Mouse (Mus musculus): ENCODE results near the gene Adgra1. TPM values are rescaled to one million over a fixed set of nuclear protein-coding genes. Genes with fewer than 3 reads are reported as not detected.
A peak's percentile ranks its signal among the peaks of the same experiment; 100 is the strongest.

The Adgra1 gene
- polyA plus RNA-seq, 1 experiment from 2014 or later: not detected

DNA sequence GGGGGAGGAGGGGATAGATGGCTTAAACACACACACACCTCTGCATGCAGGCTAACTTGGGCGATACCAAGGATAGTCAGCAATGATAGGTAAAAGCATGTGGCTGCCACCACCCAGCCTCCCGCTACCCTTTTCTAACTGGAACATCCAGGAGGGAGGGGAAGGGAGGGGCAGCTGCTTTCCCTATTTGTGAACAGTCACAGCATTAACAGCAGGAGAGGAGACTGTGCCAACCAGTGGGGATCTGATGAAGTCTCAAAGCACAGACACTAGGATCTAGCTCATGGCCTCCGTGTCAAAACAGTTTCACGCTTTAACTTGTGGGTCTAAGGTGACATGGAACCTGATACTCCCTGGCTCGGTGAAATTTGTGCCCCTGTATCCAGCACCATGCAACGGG is 23.9 kb upstream of the Adgra1 start:
- Histone ChIP-seq H3K9me3 (ENCODE audit: control insufficient read depth, low read length) (no peaks in the 10 kb centered on the region), H3K27ac (replicated peaks; ENCODE audit: low read depth, low read length) (no peak overlapping the region), H3K4me1 (ENCODE audit: control insufficient read depth, insufficient read depth, low read length) (no peaks in the 10 kb centered on the region), H3K4me3 (ENCODE audit: low read depth, low read length) (no peak overlapping the region), H3K36me3 (ENCODE audit: control insufficient read depth, insufficient read depth, low read length) (no peaks in the 10 kb centered on the region), H3K27me3 (ENCODE audit: control insufficient read depth, insufficient read depth, low read length) (no peaks in the 10 kb centered on the region), H3K4me2 (ENCODE audit: low read depth, severe bottlenecking) (no peak overlapping the region), H3K9ac (ENCODE audit: low read length) (no peak overlapping the region)
- ATAC-seq (ENCODE audit: insufficient number of reproducible peaks, low FRiP score, low TSS enrichment, low read depth) (no peak), DNase-seq (ENCODE audit: low spot score) (no peak)
- WGBS: 75% methylated on average over 6 of the region's 6 CpGs

- Histone ChIP-seq H3K36me3 (ENCODE audit: control insufficient read depth, insufficient read depth, low read length) (no peaks in the 10 kb centered on the region), H3K4me3 (ENCODE audit: low read depth, low read length) (no peak overlapping the region), H3K4me1 (ENCODE audit: control insufficient read depth, insufficient read depth, low read length) (no peaks in the 10 kb centered on the region), H3K27me3 (ENCODE audit: control insufficient read depth, insufficient read depth, low read length) (no peaks in the 10 kb centered on the region), H3K27ac (replicated peaks; ENCODE audit: low read depth, low read length) (no peak overlapping the region), H3K4me2 (ENCODE audit: low read depth, severe bottlenecking) (no peak overlapping the region), H3K9ac (ENCODE audit: low read length) (no peak overlapping the region), H3K9me3 (ENCODE audit: control insufficient read depth, low read length) (no peaks in the 10 kb centered on the region)
- ATAC-seq (ENCODE audit: insufficient number of reproducible peaks, low FRiP score, low TSS enrichment, low read depth) (no peak), DNase-seq (ENCODE audit: low spot score) (no peak)
- 93% methylated on average over 7 of the region's 7 CpGs for WGBS
These were observed 22.3 kb upstream of the Adgra1 start for GRCm38 (mm10) chr7:139811706-139812105.

DNA sequence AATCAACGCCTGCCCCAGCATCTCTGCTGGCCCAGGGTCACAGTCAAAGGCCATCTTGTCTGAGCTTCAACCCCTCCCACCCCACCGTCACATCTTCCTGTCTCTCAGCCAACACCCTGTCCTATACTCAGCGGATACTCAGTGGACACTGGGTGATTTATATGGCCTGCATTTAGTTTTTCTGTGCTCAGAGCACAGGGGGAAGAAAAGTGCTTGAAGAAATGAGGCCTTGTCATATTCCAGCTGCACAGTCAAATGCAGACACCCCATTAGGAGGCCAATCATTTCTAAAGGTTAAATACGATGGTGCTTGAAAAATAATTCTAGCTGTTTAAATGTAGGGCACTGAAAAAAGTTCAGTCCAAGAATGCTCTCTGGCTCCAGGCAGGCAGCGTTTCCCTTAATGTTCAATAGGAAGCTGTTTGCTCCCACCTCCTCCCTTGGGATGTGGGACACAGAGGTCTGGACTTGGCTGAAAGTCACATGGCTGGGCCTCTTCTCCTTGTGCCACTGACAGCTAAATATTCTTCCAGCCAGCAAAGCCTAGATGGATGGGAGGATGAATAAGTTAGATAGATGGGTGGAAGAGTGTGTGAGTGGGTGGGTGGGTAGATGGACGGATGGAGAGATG is 20.3 kb upstream of the Adgra1 start:
- H3K27me3 ChIP-seq (ENCODE audit: control insufficient read depth, insufficient read depth, low read length): no peaks in the 10 kb centered on the region
- DNase-seq (ENCODE audit: low spot score) (no peak), ATAC-seq (ENCODE audit: insufficient number of reproducible peaks, low FRiP score, low TSS enrichment, low read depth) (no peak)
- no peak overlapping the region for H3K9ac ChIP-seq (ENCODE audit: low read length)
- H3K4me2 ChIP-seq (ENCODE audit: low read depth, severe bottlenecking): no peak overlapping the region
- no peak overlapping the region for H3K27ac ChIP-seq (replicated peaks; ENCODE audit: low read depth, low read length)
- H3K36me3 ChIP-seq (ENCODE audit: control insufficient read depth, insufficient read depth, low read length): no peaks in the 10 kb centered on the region
- H3K4me3 ChIP-seq (ENCODE audit: low read depth, low read length): no peak overlapping the region
- H3K4me1 ChIP-seq (ENCODE audit: control insufficient read depth, insufficient read depth, low read length): no peaks in the 10 kb centered on the region
- no peaks in the 10 kb centered on the region for H3K9me3 ChIP-seq (ENCODE audit: control insufficient read depth, low read length)
- 87% methylated on average over 6 of the region's 6 CpGs for WGBS

DNA sequence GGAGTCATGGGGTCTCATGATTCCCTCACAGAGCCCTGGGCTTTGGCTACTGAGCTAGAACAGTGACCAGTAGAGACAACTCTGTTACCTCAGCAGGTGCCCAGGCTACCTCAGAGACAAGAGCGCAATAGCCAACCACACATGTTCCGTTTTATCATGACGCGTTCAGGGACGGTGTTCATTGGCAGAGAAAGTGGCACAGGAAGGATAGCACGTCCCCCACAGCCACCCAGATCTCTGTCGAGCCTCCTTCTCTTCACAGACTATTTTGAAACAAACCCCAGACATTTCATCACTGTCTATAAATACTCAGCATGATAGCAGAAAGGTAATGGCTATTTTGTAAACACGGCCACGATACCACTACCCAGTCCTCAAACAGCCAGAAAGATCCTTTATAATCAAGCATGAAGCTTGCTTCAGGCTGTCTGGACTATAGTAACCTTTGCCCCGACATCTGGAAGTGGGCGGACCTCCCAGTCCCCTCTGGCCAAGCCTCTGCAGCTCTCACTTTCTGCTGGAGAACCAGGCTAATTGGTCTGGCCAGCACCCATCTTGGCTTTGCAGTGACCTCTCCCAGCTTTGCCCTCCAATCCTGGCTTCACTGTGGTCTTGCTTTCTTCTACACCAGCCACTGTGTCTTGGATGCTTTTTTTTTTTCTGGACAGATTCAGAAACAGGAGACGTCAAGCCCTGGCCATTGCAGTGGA is 11.5 kb upstream of the Adgra1 start:
- no peak for ATAC-seq (ENCODE audit: insufficient number of reproducible peaks, low FRiP score, low TSS enrichment, low read depth)
- Histone ChIP-seq H3K4me2 (ENCODE audit: low read depth, severe bottlenecking) (no peak overlapping the region), H3K27me3 (ENCODE audit: control insufficient read depth, insufficient read depth, low read length) (no peaks in the 10 kb centered on the region), H3K9me3 (ENCODE audit: control insufficient read depth, low read length) (no peaks in the 10 kb centered on the region), H3K27ac (replicated peaks; ENCODE audit: low read depth, low read length) (no peak overlapping the region), H3K4me3 (ENCODE audit: low read depth, low read length) (no peak overlapping the region), H3K4me1 (ENCODE audit: control insufficient read depth, insufficient read depth, low read length) (no peaks in the 10 kb centered on the region), H3K9ac (ENCODE audit: low read length) (no peak overlapping the region), H3K36me3 (ENCODE audit: control insufficient read depth, insufficient read depth, low read length) (no peaks in the 10 kb centered on the region)
- DNase-seq (ENCODE audit: low spot score): no peak
- whole genome bisulfite sequencing: 57% methylated on average over 12 of the region's 12 CpGs

GRCm38 (mm10) chr7:139827687-139828086 is 6.3 kb upstream of the Adgra1 start:
- H3K4me1 ChIP-seq (ENCODE audit: control insufficient read depth, insufficient read depth, low read length): no peaks in the 10 kb centered on the region
- no peak overlapping the region for H3K27ac ChIP-seq (replicated peaks; ENCODE audit: low read depth, low read length)
- no peaks in the 10 kb centered on the region for H3K27me3 ChIP-seq (ENCODE audit: control insufficient read depth, insufficient read depth, low read length)
- DNase-seq (ENCODE audit: low spot score) (peak; percentile 81), ATAC-seq (ENCODE audit: insufficient number of reproducible peaks, low FRiP score, low TSS enrichment, low read depth) (no peak)
- H3K36me3 ChIP-seq (ENCODE audit: control insufficient read depth, insufficient read depth, low read length): no peaks in the 10 kb centered on the region
- WGBS: 8% methylated on average over 9 of the region's 9 CpGs
- H3K9me3 ChIP-seq (ENCODE audit: control insufficient read depth, low read length): no peaks in the 10 kb centered on the region
- no peak overlapping the region for H3K4me3 ChIP-seq (ENCODE audit: low read depth, low read length)
- no peak overlapping the region for H3K9ac ChIP-seq (ENCODE audit: low read length)
- H3K4me2 ChIP-seq (ENCODE audit: low read depth, severe bottlenecking): no peak overlapping the region

DNA sequence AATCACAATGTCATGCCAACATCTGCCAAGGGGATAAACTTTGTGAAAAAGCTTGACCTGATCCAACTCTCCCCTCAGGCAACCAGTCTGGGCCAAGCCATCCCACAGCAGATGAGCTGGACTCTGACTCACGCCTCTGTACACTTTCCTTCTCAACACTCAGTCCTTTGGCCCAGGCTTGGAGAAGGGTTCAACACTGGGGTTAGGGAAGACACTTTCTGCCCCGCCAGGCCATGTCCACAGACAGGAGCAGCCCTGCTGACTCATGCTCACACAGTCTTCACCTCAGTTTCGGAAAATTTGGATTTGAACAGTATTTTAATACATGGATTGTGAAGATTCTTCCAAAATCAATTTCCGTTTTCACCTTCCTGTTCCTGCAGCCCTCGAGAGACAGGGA is 442 bp upstream of the Adgra1 start:
- 34% methylated on average over 5 of the region's 5 CpGs for WGBS
- H3K9ac ChIP-seq (ENCODE audit: low read length): no peak overlapping the region
- H3K4me3 ChIP-seq (ENCODE audit: low read depth, low read length): no peak overlapping the region
- H3K4me2 ChIP-seq (ENCODE audit: low read depth, severe bottlenecking): peak overlapping the region; percentile 40; the same call in 1 of the 2 replicates
- DNase-seq (ENCODE audit: low spot score): no peak
- H3K4me1 ChIP-seq (ENCODE audit: control insufficient read depth, insufficient read depth, low read length): 0 out of 2 replicates have a peak, but pooled peaks cover 3% of the 10 kb centered on the region
- peaks cover 8% of the 10 kb centered on the region; the same call in 1 of the 2 replicates for H3K27me3 ChIP-seq (ENCODE audit: control insufficient read depth, insufficient read depth, low read length)
- H3K27ac ChIP-seq (replicated peaks; ENCODE audit: low read depth, low read length): no peak overlapping the region
- no peak for ATAC-seq (ENCODE audit: insufficient number of reproducible peaks, low FRiP score, low TSS enrichment, low read depth)
- no peaks in the 10 kb centered on the region for H3K9me3 ChIP-seq (ENCODE audit: control insufficient read depth, low read length)
- no peaks in the 10 kb centered on the region for H3K36me3 ChIP-seq (ENCODE audit: control insufficient read depth, insufficient read depth, low read length)

GRCm38 (mm10) chr7:139835140-139836131 is 1.5 kb downstream of the Adgra1 start:
- Histone ChIP-seq H3K4me1 (ENCODE audit: control insufficient read depth, insufficient read depth, low read length) (0 out of 2 replicates have a peak, but pooled peaks cover 3% of the 10 kb centered on the region), H3K27me3 (ENCODE audit: control insufficient read depth, insufficient read depth, low read length) (peaks cover 8% of the 10 kb centered on the region; the same call in 1 of the 2 replicates), H3K9me3 (ENCODE audit: control insufficient read depth, low read length) (no peaks in the 10 kb centered on the region), H3K9ac (ENCODE audit: low read length) (no peak overlapping the region), H3K36me3 (ENCODE audit: control insufficient read depth, insufficient read depth, low read length) (no peaks in the 10 kb centered on the region), H3K4me3 (ENCODE audit: low read depth, low read length) (no peak overlapping the region), H3K4me2 (ENCODE audit: low read depth, severe bottlenecking) (no peak overlapping the region), H3K27ac (replicated peaks; ENCODE audit: low read depth, low read length) (no peak overlapping the region)
- ATAC-seq (ENCODE audit: insufficient number of reproducible peaks, low FRiP score, low TSS enrichment, low read depth) (no peak), DNase-seq (ENCODE audit: low spot score) (no peak)
- WGBS: 78% methylated on average over 15 of the region's 15 CpGs

- no peaks in the 10 kb centered on the region for H3K27me3 ChIP-seq (ENCODE audit: control insufficient read depth, insufficient read depth, low read length)
- H3K4me3 ChIP-seq (ENCODE audit: low read depth, low read length): no peak overlapping the region
- no peak for DNase-seq (ENCODE audit: low spot score)
- no peaks in the 10 kb centered on the region for H3K4me1 ChIP-seq (ENCODE audit: control insufficient read depth, insufficient read depth, low read length)
- H3K36me3 ChIP-seq (ENCODE audit: control insufficient read depth, insufficient read depth, low read length): no peaks in the 10 kb centered on the region
- 85% methylated on average over 11 of the region's 11 CpGs for WGBS
- no peak overlapping the region for H3K9ac ChIP-seq (ENCODE audit: low read length)
- H3K4me2 ChIP-seq (ENCODE audit: low read depth, severe bottlenecking): no peak overlapping the region
- no peak overlapping the region for H3K27ac ChIP-seq (replicated peaks; ENCODE audit: low read depth, low read length)
- no peaks in the 10 kb centered on the region for H3K9me3 ChIP-seq (ENCODE audit: control insufficient read depth, low read length)
- ATAC-seq (ENCODE audit: insufficient number of reproducible peaks, low FRiP score, low TSS enrichment, low read depth): no peak
These were observed 6.6 kb downstream of the Adgra1 start for GRCm38 (mm10) chr7:139840443-139841168.

Measured in limb, embryonic 11.5 days (tissue).